Mouse (Mus musculus) brain, embryonic 14.5 days (tissue): ENCODE data around the gene Telo2. TPM values are rescaled to one million over a fixed set of nuclear protein-coding genes. Genes with fewer than 3 reads are reported as not detected.
A peak's percentile ranks its signal among the peaks of the same experiment; 100 is the strongest.

Experiments
- DNase-seq: peaks from one replicate; pipeline ENCODE4 v3.0.0-alpha.2; 2011; ENCODE audit warnings: low read depth
- CTCF ChIP-seq: fragments of 200-500 bp; IDR thresholded peaks from 2 replicates; pipeline ENCODE4 v1.5.1; 2012; ENCODE audit warnings: inconsistent platforms, mild to moderate bottlenecking, moderate library complexity, borderline replicate concordance; ENCODE audit not compliant: insufficient read depth, insufficient read length; ENCODE audit errors: extremely low read depth
- POLR2A ChIP-seq: fragments of 200-500 bp; IDR thresholded peaks from 2 replicates; pipeline ENCODE4 v1.6.1; 2012; ENCODE audit warnings: mild to moderate bottlenecking, inconsistent platforms, borderline replicate concordance; ENCODE audit not compliant: poor library complexity, insufficient read depth, insufficient read length, severe bottlenecking; ENCODE audit errors: extremely low read depth
- polyA plus RNA-seq: library from polyadenylated mRNA; depleted of rRNA; stranded (reverse); fragments of >200 nt; gene quantifications from 2 replicates; pipeline ENCODE4 v1.2.3, GENCODE M21; 2012; rRNA removed

The Telo2 gene
- polyA plus RNA-seq, 1 experiment: 40.9 TPM

DNA sequence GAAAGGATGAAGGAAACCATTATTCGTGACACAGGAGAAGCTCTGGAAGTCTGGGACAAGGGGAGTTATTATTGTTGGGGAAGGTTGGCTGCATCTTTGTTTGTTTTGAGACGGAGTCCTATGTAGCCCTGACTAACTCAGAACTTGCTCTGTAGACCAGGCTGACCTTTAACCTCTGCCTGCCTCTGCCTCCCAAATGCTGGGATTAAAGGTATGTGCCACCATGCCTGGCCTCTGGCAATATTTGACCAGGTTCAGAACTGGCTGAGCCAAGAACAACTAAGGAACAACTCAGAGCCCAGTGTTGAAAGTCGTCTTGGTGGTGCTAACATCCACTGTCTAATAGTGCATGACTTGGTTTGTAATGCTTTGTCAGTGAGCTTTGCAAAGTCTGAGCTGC, 50.6 kb downstream of the Telo2 start:
- DNase-seq: no peak
- no peak for TF ChIP-seq CTCF
- TF ChIP-seq POLR2A: no peak

DNA sequence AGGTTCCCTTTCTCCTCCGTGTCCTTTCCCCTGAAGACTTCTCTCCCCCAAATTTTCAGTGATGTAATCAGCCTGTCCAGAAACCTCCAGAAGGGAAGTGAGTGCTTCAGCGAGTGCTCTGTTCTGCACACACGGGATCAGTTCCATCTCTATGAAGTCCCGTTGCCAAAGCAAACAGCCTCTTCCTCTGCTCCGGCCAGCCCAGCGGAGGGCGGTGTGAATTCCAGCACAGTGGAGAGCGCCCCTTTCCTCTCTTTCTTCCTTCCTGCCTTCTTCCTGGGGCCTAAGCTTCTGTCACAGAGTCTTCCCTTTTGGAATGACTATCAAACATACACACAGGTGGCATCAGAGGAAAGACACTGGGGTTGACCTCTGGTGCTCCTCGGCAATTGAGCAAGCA, 51.4 kb downstream of the Telo2 start:
- TF ChIP-seq CTCF (no peak), POLR2A (no peak)
- DNase-seq: peak; percentile 12

DNA sequence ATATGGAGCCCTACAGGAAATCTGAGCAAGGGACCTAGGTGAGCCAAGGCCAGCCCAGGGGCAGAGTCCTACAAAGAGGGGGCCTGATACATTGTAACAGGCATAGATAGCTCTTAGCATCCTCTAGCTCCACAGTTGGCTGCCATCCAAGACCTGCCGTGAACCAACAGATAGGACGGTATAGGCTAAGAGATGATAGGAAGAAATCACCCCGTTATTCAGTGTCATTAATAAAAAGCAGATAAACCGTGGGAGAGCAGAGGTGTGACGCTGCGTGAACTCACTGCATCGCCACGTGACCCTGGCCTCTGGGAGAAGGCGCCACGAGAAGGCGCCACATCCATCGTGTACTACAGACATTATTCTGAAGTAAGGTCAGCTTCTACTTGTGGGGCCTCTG, 51.9 kb downstream of the Telo2 start:
- no peak for TF ChIP-seq CTCF
- no peak for TF ChIP-seq POLR2A
- no peak for DNase-seq

DNA sequence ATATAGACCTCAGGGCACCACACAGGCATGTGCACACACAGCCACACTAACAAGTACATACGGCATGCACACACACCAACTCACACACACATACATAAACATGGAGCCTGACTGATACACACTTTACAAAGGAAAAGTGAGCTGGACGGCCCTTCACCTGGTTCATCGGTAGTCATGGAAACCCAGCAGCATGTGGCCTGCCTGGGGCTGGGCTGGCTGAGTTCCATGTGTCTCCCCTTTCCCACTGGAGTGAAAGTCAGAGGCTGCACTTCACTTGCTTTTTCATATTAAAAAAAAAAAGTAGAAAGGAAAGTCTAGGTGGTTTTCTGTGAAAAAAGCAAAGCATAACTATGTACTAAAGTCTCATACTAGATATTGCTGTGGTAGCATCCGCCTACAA, 52.5 kb downstream of the Telo2 start:
- TF ChIP-seq CTCF (no peak), POLR2A (no peak)
- DNase-seq: no peak

DNA sequence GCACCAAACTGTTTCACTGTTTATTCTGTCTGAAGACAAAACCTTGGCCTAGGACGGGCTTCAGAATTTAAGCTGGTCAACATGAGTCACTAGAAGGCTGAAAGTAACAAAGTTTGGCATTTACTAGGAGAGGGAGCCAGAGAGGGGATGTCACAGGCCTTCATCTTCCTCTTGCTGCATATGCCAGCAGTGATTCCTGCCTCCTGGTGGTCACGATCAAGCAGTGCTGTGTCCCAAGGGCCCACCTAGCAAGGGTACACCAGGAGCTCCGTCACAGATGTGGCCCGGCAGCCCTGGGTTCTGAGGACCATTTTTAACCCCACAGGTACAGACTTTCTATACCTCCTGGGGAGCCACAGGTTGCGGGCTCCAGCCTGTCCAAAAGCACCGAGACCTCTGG, 58.7 kb downstream of the Telo2 start:
- no peak for DNase-seq
- TF ChIP-seq CTCF (no peak), POLR2A (no peak)

DNA sequence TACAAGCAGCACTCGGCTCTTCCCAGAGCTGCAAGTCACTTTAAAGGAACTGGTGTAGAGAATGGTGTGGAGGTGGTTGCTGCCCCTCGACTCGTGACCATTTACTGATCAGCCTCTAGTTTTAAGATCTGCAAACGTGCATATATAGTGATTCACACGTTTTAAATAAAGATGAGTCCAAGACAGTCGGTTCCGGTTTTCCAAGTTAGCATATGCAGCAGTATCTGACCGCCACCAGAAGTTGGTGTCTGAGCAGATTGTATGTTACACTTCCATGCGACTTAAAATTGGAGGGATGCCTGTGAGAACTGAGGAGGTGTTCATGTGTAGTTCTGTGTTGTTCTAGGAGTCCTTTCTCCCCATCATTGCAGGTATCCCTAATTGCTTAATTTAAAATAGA, 62.5 kb downstream of the Telo2 start:
- DNase-seq: no peak
- TF ChIP-seq CTCF (no peak), POLR2A (no peak)

Other genes with a start within 250 kb of the Telo2 start
- 0.14 TPM in 1 of 2 replicates, not detected in the other for gene Igfals, start 250.0 kb downstream of the Telo2 start, polyA plus RNA-seq
- 29.5 and 36.3 TPM in 2 replicates for gene Nubp2, start 229.6 kb downstream of the Telo2 start, polyA plus RNA-seq
- gene Spsb3, start 229.3 kb downstream of the Telo2 start, polyA plus RNA-seq: 84.5 and 105 TPM in 2 replicates
- 41.0 and 50.3 TPM in 2 replicates for gene Eme2, start 220.9 kb downstream of the Telo2 start, polyA plus RNA-seq
- gene Mrps34, start 220.9 kb downstream of the Telo2 start, polyA plus RNA-seq: 94.6 and 120 TPM in 2 replicates
- gene Nme3, start 219.5 kb downstream of the Telo2 start, polyA plus RNA-seq: 71.5 and 91.4 TPM in 2 replicates
- gene Mapk8ip3, start 179.0 kb downstream of the Telo2 start, polyA plus RNA-seq: 217 and 242 TPM in 2 replicates
- gene Jpt2, start 155.3 kb downstream of the Telo2 start, polyA plus RNA-seq: 62.9 and 65.5 TPM in 2 replicates
- 31.4 and 31.9 TPM in 2 replicates for gene Cramp1l, start 100.2 kb downstream of the Telo2 start, polyA plus RNA-seq
- gene Ift140, start 99.9 kb downstream of the Telo2 start, polyA plus RNA-seq: 22.9 and 23.9 TPM in 2 replicates
- 9.6 and 10.5 TPM in 2 replicates for gene Tmem204, start 32.4 kb downstream of the Telo2 start, polyA plus RNA-seq
- gene Ptx4, start 4.8 kb upstream of the Telo2 start, polyA plus RNA-seq: 0.07 TPM in 1 of 2 replicates, not detected in the other
- gene Clcn7, start 17.4 kb upstream of the Telo2 start, polyA plus RNA-seq: 41.4 and 45.7 TPM in 2 replicates
- gene Ccdc154, start 46.5 kb upstream of the Telo2 start, polyA plus RNA-seq: not detected in 2 replicates
- not detected in 2 replicates for gene Gm38655, start 59.5 kb upstream of the Telo2 start, polyA plus RNA-seq
- gene BC003965, start 68.6 kb upstream of the Telo2 start, polyA plus RNA-seq: 22.3 and 29.5 TPM in 2 replicates
- 22.3 and 24.1 TPM in 2 replicates for gene Unkl, start 72.4 kb upstream of the Telo2 start, polyA plus RNA-seq
- gene Gnptg, start 124.2 kb upstream of the Telo2 start, polyA plus RNA-seq: 75.1 and 108 TPM in 2 replicates
- 40.8 and 54.0 TPM in 2 replicates for gene Tsr3, start 124.2 kb upstream of the Telo2 start, polyA plus RNA-seq
- 15.6 and 16.6 TPM in 2 replicates for gene Baiap3, start 140.4 kb upstream of the Telo2 start, polyA plus RNA-seq
- gene Ube2i, start 158.7 kb upstream of the Telo2 start, polyA plus RNA-seq: 481 and 573 TPM in 2 replicates
- 0.08 and 0.19 TPM in 2 replicates for gene Prss34, start 182.4 kb upstream of the Telo2 start, polyA plus RNA-seq
- gene Prss28, start 192.7 kb upstream of the Telo2 start, polyA plus RNA-seq: not detected in 2 replicates
- not detected in 2 replicates for gene Prss29, start 202.7 kb upstream of the Telo2 start, polyA plus RNA-seq
- 0.06 TPM in 1 of 2 replicates, not detected in the other for gene Tpsab1, start 229.6 kb upstream of the Telo2 start, polyA plus RNA-seq